Mouse (Mus musculus): Measurements from ENCODE around the gene Ambra1. TPM values are rescaled to one million over a fixed set of nuclear protein-coding genes. Genes with fewer than 3 reads are reported as not detected.
"Not testable (repeated sequence)": the region's sequence is repeated elsewhere in the genome, so short reads cannot be mapped to it uniquely, and the experiment has no call there.

The Ambra1 gene
- total RNA-seq, 2 experiments from 2014 or later = 55.9 to 56.3 TPM

DNA sequence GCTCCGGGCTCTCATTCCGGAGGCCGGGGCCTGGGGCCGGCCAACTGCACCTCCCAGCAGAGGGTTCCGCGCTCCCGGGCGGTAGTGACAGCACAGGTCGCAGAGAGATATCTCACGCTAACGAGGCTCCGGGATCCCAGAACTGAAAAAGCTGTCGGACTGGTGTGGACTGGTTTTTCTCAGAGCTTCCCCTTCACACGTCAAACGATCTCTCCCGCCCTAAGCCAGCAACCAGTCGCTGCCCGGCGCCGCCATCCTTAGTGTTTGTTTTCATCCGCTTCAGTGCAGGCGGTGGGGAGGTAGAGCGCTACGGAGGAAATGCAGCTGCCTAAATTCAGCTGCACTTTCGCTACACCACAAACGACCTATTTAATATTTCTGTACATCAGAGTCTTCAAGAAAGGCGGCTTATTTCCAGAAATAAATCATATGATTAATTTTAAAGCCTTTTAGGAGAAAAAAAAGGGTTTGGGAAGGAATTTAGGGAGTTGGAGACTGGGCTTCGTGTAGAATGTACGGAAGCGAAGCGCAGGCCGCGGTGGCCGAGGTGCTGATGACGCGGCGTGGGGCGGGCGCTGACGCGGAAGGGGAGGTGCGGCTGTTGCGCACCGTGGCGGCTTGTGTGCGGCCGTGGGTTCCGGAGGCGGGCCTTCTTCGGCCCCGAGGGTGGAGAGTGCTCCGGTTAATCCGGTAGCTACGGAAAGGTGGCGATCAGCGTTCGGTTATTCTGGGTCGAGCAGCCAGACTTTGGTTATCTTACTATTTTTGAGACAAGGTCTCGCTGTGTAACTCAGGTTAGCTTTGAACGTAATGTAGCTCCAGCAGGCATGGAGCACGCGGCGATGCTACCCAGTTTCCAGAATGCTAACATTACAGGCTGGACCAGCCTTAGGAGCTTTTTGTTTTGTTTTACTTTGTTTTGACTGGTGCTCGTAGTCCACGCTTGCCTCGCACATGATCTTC, 19.4 kb upstream of the Ambra1 start, which contains the start of the genes Atg13 and Harbi1:
TSS of gene Atg13 (minus strand) at position 305 of the 963 bp plus-strand sequence.
TSS of gene Harbi1 (plus strand) at position 581 of the 963 bp plus-strand sequence.
- H3K27ac ChIP-seq = peak within 1 kb of the TSS; percentile 99

DNA sequence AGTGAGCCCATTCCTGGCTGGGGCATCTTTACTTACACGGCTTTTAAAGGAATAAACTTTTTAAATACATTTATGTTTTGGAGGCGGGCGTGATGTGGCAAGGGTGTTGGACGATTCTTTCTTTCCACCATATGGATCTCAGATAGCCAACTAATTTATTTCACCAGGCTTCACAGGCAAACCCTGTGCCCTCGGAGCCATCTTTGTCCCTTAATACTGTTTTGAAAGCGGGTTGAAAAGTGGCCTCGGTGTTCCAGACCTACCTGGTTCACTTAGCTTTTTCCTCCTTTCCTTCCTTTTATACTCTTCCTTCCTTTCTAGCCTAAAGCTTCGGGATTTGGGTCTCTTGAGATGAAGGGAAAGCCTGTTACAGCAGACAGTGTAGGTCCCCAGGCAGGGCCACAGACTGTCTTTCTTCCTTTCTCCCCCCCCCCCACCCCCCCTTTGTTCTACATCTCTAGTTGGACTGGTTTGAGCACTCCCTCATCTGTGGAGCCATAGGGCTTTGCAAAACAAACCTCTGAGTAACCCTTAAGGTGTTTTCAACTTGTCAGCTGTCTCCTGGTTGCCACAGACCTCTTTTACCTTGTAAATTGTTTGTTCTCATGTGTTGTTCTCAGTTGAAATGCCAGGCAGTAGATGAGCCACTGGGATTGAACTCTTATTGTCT, 18.5 kb upstream of the Ambra1 start:
- Histone ChIP-seq H3K4me3 (peak overlapping the region; percentile 100), H3K27ac (peak overlapping the region; percentile 99)
- TF ChIP-seq CTCF (IDR thresholded peaks at IDR 0.05) = no peak
- no peak for DNase-seq (ENCODE audit: extremely low spot score in 1 of 2, low spot score in 2 of 2)
- intact Hi-C loops (cut with DNase I) = loop anchor here (10.0 kb wide), 1 partner anchor 213 kb away; the partner anchor contains the start of gene Chrm4

More for the DNA sequence above, 19.4 kb upstream of the Ambra1 start, which contains the start of the genes Atg13 and Harbi1:
- peak within 1 kb of the TSS; percentile 100 for H3K4me3 ChIP-seq
- no peak for TF ChIP-seq CTCF (IDR thresholded peaks at IDR 0.05)
- intact Hi-C loops (cut with DNase I) = loop anchor here (1.0 to 10.0 kb wide), 2 partner anchors 20 to 214 kb away; partner anchors contain the start of genes Ambra1 and Chrm4
- DNase-seq (ENCODE audit: extremely low spot score in 1 of 2, low spot score in 2 of 2) = peak; percentile 92 to 93

DNA sequence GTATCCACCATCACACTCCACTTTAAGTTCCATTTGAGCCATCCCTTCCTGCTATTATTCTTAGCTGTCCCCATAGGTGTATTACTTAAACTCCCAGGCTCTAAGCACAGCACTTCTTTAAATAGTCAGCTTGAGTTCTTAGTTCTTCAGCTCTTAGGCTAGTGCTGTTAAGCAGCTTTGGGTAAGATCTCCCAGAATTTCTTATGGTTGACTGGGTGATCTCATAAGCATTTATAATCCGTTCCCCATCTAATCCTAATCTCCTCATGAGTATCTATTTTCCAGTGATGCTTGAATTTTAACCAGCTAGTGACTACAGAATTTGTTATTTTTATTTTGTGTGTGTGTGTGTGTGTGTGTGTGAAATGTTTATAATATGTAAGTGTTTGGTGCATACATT, 15.0 kb upstream of the Ambra1 start:
- DNase-seq (ENCODE audit: extremely low spot score in 1 of 2, low spot score in 2 of 2) = no peak
- no peak overlapping the region for H3K27ac ChIP-seq
- no peak overlapping the region for H3K4me3 ChIP-seq
- no peak for TF ChIP-seq CTCF (IDR thresholded peaks at IDR 0.05)
- intact Hi-C loops (cut with DNase I) = loop anchor here (10.0 kb wide), 1 partner anchor 210 kb away; the partner anchor contains the start of gene Chrm4

- no peak for DNase-seq (ENCODE audit: extremely low spot score in 1 of 2, low spot score in 2 of 2)
- intact Hi-C loops (cut with DNase I) = loop anchor here (10.0 kb wide), 1 partner anchor 207 kb away; the partner anchor contains the start of gene Chrm4
- Histone ChIP-seq H3K27ac (no peak overlapping the region; the same call in 1 of the 2 replicates), H3K4me3 (no peak overlapping the region)
- no peak for TF ChIP-seq CTCF (IDR thresholded peaks at IDR 0.05)
These were observed 11.7 kb upstream of the Ambra1 start for GRCm38 (mm10) chr2:91718276-91718675.

DNA sequence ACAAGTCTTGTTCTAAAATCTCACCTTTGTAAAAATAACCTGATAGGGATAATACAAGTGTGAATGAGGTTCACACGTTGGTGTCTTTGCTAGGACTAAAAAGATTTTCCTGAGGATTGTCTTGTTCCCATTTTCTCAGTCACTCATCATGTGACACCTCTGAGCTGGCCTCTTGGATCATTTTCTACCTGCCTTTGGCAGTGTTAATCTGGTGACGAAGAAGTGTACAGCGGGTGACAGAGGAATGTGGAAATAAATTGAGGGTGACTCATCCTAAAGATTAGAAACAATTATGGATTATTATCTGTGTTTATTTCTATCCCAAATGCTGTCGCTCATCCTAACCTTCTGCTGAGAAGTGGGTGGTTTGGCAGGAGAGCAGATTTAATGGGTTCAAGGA, 6.6 kb upstream of the Ambra1 start:
- Histone ChIP-seq H3K4me3 (no peak overlapping the region), H3K27ac (no peak overlapping the region)
- intact Hi-C loops (cut with DNase I) = no loop called here
- TF ChIP-seq CTCF (IDR thresholded peaks at IDR 0.05) = no peak
- DNase-seq (ENCODE audit: extremely low spot score in 1 of 2, low spot score in 2 of 2) = no peak

DNA sequence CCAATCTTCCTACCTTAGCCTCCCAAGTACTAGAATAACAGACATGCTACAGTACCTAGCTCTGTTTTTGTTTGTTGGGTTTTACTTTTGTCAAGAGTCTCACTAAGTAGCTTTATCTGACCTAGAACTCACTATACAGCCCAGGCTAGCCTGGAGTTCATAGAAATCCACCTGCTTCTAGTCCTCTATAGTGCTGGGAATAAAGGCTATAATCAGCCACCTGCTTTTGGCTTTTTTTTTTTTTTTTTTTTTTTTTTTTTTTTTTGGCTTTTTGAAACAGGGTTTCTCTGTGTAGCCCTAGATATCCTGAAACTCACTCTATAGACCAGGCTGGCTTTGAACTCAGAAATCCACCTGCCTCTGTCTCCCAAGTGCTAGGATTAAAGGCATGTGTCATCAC, 6.0 kb upstream of the Ambra1 start:
- no peak overlapping the region for H3K4me3 ChIP-seq
- no peak overlapping the region for H3K27ac ChIP-seq
- DNase-seq (ENCODE audit: extremely low spot score in 1 of 2, low spot score in 2 of 2) = no peak
- intact Hi-C loops (cut with DNase I) = no loop called here
- no peak for TF ChIP-seq CTCF (IDR thresholded peaks at IDR 0.05)

DNA sequence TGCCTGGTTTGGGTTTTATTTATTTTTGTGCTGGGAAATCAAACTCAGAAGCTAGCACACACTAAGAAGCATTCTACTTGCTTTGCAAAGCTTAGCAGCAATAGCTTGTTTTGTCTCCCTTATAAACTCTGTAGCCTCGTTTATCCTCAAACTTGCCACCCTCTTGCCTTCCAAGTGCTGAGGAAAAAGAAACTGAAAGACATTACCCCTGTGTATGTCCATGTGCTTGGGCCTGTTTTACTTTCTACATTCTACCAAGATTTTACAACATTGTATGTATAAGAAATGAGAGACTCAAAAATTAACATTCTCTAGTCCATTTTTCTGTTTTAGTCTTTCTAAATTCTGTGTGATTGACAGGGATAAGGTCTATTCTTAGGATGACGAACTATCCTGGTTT, 5.2 kb upstream of the Ambra1 start:
- intact Hi-C loops (cut with DNase I) = no loop called here
- Histone ChIP-seq H3K4me3 (no peak overlapping the region), H3K27ac (no peak overlapping the region)
- no peak for TF ChIP-seq CTCF (IDR thresholded peaks at IDR 0.05)
- no peak for DNase-seq (ENCODE audit: extremely low spot score in 1 of 2, low spot score in 2 of 2)

DNA sequence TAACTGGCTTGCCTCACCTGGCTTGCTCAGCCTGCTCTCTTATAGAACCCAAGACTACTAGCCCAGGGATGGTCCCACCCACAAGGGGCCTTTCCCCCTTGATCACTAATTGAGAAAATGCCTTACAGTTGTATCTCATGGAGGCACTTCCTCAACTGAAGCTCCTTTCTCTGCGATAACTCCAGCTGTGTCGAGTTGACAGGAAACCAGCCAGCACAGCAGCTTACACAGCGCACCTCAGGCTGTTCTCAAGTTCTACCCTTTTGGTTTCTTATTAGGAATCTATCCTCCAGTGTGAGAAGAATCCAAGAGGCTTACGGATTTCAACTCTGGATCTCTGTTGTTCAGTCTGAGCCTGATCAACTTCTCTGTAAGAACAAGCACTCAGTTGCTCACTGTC, 4.5 kb upstream of the Ambra1 start:
- intact Hi-C loops (cut with DNase I); H3K4me3 ChIP-seq; H3K27ac ChIP-seq; DNase-seq (ENCODE audit: extremely low spot score in 1 of 2, low spot score in 2 of 2): not testable (repeated sequence)

DNA sequence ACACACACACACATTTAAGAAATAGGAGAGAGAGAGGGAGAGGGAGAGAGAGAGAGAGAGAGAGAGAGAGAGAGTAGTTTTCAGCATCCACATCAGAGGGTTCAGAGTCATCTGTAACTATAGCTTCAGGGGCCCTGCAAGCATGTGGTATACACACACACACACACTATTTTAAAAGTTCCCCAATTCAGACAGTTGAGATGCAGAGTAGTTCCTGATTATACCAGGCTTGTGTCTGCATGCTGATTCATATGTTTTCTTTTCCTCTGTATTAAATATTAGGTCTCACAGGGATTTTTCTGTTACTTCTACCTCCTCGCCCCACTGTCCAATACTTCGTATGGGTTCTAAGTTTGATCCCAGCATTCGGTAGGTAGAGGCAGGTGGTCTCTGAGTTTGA, 2.9 kb upstream of the Ambra1 start:
- intact Hi-C loops (cut with DNase I) = no loop called here
- DNase-seq (ENCODE audit: extremely low spot score in 1 of 2, low spot score in 2 of 2) = no peak
- no peak overlapping the region for H3K27ac ChIP-seq
- TF ChIP-seq CTCF (IDR thresholded peaks at IDR 0.05) = no peak
- no peak overlapping the region for H3K4me3 ChIP-seq

GRCm38 (mm10) chr2:91729571-91729970, 363 bp upstream of the Ambra1 start:
- peak overlapping the region; percentile 93 for H3K4me3 ChIP-seq
- TF ChIP-seq CTCF (IDR thresholded peaks at IDR 0.05) = no peak
- intact Hi-C loops (cut with DNase I) = no loop called here
- peak overlapping the region; percentile 97 for H3K27ac ChIP-seq
- no peak for DNase-seq (ENCODE audit: extremely low spot score in 1 of 2, low spot score in 2 of 2)

DNA sequence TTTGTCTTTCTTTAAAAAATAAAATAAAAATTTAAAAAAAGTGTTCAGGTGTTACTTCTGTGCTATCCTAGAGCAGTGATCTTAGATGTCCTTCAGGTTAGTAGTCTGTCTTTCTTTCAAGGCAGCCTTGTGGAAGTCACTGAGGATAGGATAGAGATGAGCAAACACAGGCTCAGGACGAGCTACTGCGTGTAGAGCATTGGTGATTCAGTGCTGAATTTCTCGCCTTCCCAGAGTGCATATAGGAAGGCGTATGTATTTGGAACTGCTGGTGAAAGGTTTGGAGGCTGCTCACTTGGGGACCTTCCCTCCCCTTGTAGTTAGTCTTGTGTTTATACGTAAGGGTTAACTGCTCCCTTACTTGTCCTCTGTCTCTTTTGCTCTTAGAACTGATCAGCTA, 5.3 kb downstream of the Ambra1 start:
- Histone ChIP-seq H3K4me3 (no peak overlapping the region), H3K27ac (no peak overlapping the region)
- no peak for TF ChIP-seq CTCF (IDR thresholded peaks at IDR 0.05)
- intact Hi-C loops (cut with DNase I) = no loop called here
- no peak for DNase-seq (ENCODE audit: extremely low spot score in 1 of 2, low spot score in 2 of 2)

GRCm38 (mm10) chr2:91739586-91739985, 9.7 kb downstream of the Ambra1 start:
- no peak for DNase-seq (ENCODE audit: extremely low spot score in 1 of 2, low spot score in 2 of 2)
- intact Hi-C loops (cut with DNase I) = no loop called here
- H3K27ac ChIP-seq = 0 out of 2 replicates have a peak overlapping the region, but pooled peaks have one; percentile 20
- H3K4me3 ChIP-seq = no peak overlapping the region
- no peak for TF ChIP-seq CTCF (IDR thresholded peaks at IDR 0.05)
